Mouse (Mus musculus): Measurements from ENCODE around the gene Vmn1r233.

Gene Vmn1r233
- long read RNA-seq, experiment 1: 0 reads
- long read RNA-seq, experiment 2: 0 reads

DNA sequence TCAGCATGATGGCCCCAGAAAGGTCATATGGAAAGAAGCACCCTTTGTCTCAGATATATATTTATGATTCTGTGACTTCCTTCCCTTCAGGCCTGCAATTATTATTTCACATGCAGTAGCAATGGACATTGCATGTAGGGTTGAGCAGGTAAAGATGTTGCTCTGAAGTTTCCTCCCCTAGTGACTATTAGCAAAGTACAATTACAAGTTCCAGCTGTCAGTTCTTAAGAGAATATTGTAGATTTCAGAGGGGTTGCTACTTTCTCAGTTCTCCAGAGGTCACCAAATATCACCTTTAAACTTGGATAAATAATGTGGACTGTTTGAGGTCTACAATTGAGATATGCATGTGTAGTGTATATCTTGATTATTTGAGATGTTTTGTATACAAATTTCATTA, at the start of gene Vmn1r233:
TSS of gene Vmn1r233 (minus strand) at position 101 of the 400 bp plus-strand sequence.
- intact Hi-C loops (cut with DNase I): no loop called here

DNA sequence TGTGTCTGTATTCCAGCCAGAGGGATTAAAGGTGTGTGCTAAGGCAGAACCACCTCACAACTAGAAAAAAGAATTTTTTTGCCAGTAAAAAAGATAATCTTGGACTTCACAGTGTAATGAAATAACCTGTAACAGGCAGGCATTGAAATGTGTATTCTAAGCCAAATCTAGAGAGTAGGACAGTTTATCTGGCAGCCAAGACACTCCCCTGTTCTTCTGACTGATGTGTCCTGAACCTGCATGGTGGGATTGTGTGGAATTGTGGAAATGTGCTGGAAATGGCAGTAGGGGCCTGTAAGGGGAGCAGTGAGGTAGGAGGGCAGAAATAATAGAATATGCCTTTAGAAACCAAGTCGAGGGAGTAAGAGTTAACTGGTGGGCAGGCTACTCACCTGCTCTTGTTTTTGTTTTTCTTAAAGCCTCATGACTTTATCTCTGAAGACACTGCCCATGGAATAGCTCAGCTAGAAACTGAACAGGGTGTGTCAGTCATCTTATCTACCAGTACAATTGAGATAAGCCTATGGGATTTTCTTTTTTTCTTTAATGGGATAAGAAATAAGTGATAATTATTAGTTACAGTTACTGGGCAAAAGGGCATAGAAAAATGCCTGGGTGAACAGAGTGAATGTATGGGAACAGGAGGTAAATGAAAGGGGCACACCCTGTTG, 22.3 kb upstream of the Vmn1r233 start:
- intact Hi-C loops (cut with DNase I): no loop called here

DNA sequence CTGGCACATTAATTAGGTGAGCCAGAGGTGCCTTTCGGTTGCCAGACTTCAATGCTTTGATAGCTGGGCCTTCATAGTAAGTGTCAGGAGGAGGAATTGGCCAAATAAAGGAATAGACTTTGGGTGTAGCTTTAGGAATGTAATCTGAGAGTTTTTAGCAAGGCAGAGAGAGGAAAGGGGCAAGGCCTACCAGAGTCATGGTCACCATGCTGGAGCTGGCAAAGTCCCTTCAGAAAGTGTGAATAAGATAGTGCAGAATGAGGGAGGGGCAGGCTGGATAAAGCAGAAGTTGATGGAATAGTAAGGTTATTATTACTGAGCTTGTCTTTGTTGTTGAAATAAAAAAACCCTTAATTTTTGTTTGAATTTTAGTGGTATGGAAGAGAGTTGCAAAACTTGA, 13.5 kb upstream of the Vmn1r233 start:
- intact Hi-C loops (cut with DNase I): loop anchor here (2.0 to 5.0 kb wide), 2 partner anchors 42 to 65 kb away; partner anchors contain the start of gene Ppp2r1a

DNA sequence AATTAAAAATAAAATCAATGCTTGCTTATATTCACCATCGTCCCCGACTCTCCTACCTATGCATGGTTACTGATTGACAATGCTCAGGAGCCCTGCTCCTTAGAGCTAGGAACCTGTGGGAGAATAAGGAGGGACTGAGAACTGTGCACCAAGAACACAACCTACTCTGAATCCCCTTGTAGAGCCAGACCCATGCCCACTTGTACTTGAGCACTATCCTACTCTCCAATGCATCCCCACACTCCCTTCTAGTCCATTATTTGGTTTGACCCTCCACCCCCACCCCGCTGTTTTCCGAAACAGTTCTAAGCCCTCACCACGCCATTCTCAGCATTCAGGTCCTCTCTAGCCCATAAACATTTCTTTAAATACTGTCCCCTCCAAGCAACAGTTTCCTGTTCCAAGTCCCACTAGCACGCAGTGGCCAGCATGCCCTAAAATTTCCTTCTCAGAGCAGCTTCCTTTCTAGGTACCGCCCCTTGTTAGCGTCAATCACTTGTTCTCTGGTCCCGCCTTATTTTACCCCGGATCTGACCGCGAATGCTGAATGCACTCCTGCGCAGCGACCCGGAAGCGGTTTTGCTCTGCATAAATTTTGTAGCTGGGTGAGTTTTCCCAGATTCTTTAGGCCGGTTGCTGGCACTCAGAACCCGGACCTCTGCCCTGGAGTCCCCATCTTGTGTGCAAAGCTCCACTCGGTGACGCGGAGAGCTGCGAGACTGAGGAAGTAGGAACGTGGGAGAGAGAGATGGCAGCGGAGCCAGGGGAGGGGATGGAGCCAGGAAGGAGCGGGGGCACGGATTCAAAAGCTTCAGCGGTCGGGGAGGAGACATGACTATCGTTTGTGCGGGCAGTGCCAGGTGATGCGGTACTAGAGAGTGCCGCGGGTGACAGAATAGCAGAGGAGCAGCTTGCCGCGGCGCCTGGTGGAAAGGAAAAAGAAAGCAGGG, 12.4 kb upstream of the Vmn1r233 start, which contains the start of gene Zfp160:
TSS of gene Zfp160 (plus strand) at position 522 of the 950 bp plus-strand sequence.
- intact Hi-C loops (cut with DNase I): loop anchor here (2.0 kb wide), 1 partner anchor 64 kb away; the partner anchor contains the start of gene Ppp2r1a

DNA sequence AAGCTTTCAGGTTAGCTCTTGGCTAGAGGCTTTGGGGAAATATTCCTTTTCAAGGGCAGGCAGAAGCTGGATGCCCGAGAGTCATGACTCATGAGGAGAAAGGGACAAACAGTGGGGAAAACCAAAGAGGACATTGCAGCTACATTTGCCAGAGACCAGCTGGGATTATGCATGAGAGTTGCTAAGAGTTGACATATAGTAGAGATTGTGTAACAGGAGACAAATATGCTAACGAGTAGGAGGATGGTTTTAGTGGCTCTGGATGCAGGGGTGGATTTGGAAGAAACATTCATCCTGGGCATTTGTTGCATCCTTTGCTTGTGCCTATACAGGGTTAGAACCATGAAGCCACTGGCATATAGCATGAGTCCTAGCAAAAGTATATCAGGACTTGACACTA, 2.5 kb downstream of the Vmn1r233 start:
- intact Hi-C loops (cut with DNase I): no loop called here

DNA sequence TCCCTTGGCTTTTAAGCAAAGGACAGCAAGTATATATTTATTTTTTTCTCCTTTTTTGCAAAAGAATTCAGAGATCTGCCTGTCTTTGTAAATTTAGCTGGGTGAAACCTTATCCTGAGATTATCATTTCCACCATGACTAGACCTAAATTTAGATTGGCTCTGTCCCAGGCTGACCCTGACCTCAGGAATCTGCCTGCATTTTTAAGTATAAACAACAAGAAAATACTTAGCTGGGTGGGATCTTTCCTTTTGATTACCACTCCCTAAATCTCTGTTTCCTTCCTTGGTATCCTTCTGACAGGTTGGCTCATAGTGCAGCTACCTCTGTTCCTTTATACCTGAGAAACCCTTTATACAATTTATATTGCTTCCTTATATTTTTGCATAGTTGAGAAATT, 29.6 kb downstream of the Vmn1r233 start:
- intact Hi-C loops (cut with DNase I): loop anchor here (5.0 kb wide), 1 partner anchor 46 kb away; no protein-coding TSS in a partner anchor

DNA sequence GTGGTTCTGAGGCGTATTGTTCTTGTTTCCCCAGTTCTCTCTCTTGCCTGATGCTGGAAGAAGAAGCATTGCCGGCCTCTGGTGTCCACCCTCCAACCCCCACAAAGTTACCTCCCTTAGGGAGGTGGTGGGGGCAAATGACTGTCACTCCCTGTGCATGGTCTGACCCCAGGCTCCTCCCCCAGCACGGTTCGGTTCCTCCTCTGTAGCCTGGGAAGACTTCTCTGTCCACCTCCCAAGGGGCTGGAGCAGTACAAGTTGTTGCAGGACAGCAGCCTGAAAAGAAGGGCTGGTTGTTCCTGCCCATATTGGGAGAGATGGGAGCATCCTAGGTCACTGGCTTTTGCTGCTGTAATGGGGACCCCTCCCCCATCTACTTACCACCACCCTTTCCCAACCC, 30.8 kb downstream of the Vmn1r233 start:
- intact Hi-C loops (cut with DNase I): loop anchor here (5.0 kb wide), 1 partner anchor 47 kb away; no protein-coding TSS in a partner anchor

DNA sequence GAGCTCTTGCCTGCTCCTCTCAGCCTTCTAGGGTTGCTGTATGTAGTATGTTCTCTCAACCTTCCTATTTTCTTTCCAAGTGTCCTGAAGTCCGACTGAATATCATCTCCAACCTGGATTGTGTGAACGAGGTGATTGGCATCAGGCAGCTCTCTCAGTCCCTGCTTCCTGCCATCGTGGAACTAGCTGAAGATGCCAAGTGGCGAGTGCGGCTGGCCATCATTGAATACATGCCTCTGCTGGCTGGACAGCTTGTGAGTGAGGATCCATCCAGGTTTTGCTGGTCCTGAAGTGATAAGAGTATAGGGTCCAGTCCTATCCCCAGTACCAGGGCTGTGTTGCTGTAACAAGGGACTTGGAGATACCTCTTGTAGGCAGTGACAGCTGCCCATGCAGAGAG, 35.9 kb downstream of the Vmn1r233 start:
- intact Hi-C loops (cut with DNase I): no loop called here

DNA sequence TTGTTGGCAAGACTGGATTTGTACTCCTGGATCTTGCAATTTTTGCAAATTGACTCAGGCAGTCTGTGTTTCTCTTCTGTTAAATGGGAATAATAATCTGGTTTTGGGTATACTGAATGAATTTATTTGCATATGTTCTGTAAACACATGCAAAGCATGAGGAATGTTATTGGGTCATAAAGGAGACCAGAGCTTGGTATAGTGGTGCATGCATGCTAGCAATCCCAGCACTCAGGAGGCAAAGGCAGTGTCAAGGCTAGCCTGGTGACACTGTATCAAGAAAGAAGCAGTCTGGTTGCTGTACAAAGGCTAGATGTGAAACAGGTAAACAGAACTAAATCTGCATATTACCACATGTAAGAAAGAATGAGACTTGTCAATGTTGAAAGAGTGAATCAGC, 49.6 kb downstream of the Vmn1r233 start:
- intact Hi-C loops (cut with DNase I): loop anchor here (10.0 kb wide), 1 partner anchor 102 kb away; the partner anchor contains the start of gene Vmn1r230

DNA sequence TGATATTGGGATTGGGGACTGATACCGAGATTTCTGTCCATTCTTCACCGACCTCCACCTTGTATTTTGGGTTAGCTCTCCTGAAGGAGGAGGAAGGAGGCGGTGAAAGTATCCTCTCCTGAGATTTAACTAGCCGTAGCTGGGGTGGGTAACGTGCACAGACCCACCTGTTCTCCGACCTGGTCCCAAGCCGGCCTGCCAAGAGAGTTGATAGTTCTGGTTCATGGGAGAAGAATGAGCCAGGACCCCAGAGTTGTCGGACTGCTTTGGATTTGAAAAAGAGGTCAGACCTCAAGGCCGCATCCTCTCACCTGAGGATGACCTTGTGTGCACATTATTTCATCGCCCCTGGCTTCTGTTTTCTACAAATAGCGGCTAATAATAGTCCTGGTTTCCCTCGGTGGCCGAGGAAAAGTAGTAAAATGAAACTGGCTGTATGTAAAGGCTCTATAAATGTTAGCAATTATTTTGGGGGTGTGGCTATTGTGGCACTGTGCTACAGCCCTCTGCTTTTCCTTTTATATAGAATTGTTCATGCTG, 50.2 kb downstream of the Vmn1r233 start:
- intact Hi-C loops (cut with DNase I): loop anchor here (10.0 kb wide), 1 partner anchor 101 kb away; the partner anchor contains the start of gene Vmn1r230

DNA sequence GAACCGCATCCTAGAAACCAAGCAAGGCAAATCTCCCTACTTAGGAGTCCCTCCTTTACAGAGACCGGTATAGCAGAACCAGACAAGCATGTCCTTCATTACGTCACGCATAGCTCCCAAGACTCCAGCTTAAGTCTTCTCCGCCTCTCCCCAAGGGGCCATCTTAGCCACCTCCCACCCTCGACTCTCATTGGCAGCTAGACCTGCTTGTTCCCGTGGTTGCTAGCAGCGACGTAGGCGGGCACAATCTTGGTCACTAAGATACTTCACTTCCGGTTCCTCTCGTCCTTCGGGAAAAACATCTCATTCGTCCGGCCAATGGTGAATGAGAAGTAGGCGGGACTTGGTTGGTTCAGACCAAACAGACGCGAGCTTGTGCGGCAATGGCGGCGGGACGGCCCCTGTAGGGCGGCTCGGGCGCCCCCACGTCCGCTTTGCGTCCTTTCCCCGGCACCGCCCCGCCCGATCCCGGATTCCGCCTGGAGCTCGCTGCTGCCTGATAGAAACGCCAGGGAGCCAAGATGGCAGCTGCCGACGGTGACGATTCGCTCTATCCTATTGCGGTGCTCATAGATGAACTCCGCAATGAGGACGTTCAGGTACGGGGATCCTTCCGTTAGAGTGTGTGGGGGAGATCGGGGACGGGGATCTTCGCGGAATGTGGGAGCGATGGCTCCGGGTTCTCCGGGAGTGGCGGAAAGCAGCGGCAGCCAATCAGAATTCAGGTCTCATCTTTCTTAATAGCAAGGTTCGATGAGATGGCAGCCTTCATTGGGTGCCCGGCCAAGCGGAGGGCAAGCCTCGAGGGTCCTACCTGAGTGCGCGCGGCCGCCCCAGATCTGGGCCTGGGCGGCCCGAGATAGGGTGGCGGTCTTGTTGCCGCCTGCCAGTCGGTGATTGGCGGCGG, 51.0 kb downstream of the Vmn1r233 start, which contains the start of gene Ppp2r1a:
TSS of gene Ppp2r1a (plus strand) at position 327 of the 907 bp plus-strand sequence.
- intact Hi-C loops (cut with DNase I): loop anchor here (2.0 to 10.0 kb wide), 2 partner anchors 64 to 100 kb away; partner anchors contain the start of genes Vmn1r230 and Zfp160

DNA sequence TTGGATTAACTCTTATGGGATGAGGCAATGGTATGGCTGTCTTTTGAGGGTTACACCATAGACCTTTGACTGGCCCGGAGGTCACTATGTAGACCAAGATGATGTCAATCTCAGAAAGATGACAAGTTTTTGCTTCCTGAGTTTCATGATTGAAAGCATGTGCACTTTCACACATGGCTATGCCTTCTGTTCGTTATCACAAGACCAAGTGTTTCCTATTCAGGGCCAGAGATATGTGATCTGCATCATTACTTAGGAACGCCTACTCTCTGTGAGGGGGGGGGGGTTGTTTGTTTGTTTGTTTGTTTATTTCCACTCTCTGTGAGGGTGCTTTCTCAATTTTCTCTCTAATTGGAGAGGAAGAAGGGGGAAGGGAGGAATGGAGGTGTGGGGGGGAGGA, 52.0 kb downstream of the Vmn1r233 start:
- intact Hi-C loops (cut with DNase I): loop anchor here (2.0 to 10.0 kb wide), 2 partner anchors 65 to 99 kb away; partner anchors contain the start of genes Vmn1r230 and Zfp160
